Comparison of ENCODE assay signal across 10 mouse cellular contexts in the genomic region with DNA sequence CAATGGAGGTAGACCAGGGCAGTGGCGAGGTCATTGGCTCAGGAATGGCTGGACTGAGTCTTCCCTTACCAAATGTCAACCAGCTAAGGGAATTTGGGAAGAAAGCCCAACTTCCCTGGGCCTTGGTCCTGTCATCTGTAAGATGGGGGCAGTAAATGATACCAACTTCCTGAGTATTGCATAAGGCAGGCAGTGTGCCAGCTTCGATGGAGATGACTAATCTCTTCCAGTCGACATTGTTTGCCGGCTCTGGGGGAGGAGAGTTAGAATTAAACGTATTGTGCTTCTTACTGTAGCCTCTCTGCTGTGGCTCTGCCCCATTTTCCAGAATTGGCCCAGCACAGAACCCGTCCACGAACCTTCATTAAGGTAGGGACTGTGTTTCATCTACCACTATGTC. TPM values are rescaled to one million over a fixed set of nuclear protein-coding genes. Genes with fewer than 3 reads are reported as not detected.
A peak's percentile ranks its signal among the peaks of the same experiment; 100 is the strongest.
DNase-seq lines count a peak whose midpoint lies in the region; ATAC-seq lines count a peak whose summit lies in the region.
"Had no signal": no experiment of that assay in that cellular context is flagged by ENCODE, and none has a peak within 500 bp of the region (broad histone marks: within the 10 kb centered on the region; RNA-seq: fewer than 3 reads in every experiment).

No protein-coding gene starts in this region.

- no peak for DNase-seq in frontal cortex, postnatal 14 days (ENCODE audit: low spot score in 2 of 2)
- DNase-seq in adrenal gland, postnatal 10 days: peak; percentile 66
- peak; percentile 75 to 77 for DNase-seq in left cerebral cortex, adult 18-20 months (ENCODE audit: low spot score in 2 of 2)
- peak; percentile 9 for DNase-seq in naive thymus-derived CD4-positive, alpha-beta T cell, adult 2 months (ENCODE audit: low read depth)
- no peak for DNase-seq in retina, postnatal 1 day
- no peak for DNase-seq in cerebellum, adult 8-10 months
- DNase-seq in gastrocnemius, adult 18-20 months (ENCODE audit: low spot score): no peak
- DNase-seq: embryo, embryonic 11 days had no signal

- ATAC-seq in frontal cortex, adult (ENCODE audit: low TSS enrichment): peak; percentile 56

RNA-seq across cellular contexts. Expression of gene Ptpn5, which starts 23.0 kb away (rescaled TPM):
- total RNA-seq in adrenal gland, postnatal 10 days (2021): 1 to 10 TPM in 1 of 2 experiments, under 1 TPM in 1; 0.81 to 1.5 TPM
- 100 to 1,000 TPM; 187 to 189 TPM for total RNA-seq in left cerebral cortex, adult 18-20 months (2021)
- not detected for total RNA-seq in gastrocnemius, adult 18-20 months (2021)
- total RNA-seq: hematopoietic stem cell, adult 5-6 weeks had no signal

Comparison
In these comparisons a context has a peak if more than half of its experiments do, and no peak if none do; other contexts are left out.
1. DNase-seq: peak in adrenal gland, postnatal 10 days (single experiment), left cerebral cortex, adult 18-20 months (2 of 2) and naive thymus-derived CD4-positive, alpha-beta T cell, adult 2 months (single experiment); none in frontal cortex, postnatal 14 days (0 of 2), retina, postnatal 1 day (single experiment), cerebellum, adult 8-10 months (single experiment) and gastrocnemius, adult 18-20 months (single experiment).
2. RNA of gene Ptpn5, which starts 23.0 kb away (total RNA-seq): 187 to 189 TPM in left cerebral cortex, adult 18-20 months; 0.81 to 1.5 TPM in adrenal gland, postnatal 10 days and not detected in gastrocnemius, adult 18-20 months; every median in the first group is over 10 times any median in the second.